Mouse (Mus musculus) neutrophil, adult 83 days (primary cell): ENCODE results near the gene Arfip1. TPM values are rescaled to one million over a fixed set of nuclear protein-coding genes. Genes with fewer than 3 reads are reported as not detected.

Source experiments
- total RNA-seq, 2 experiments: library from RNA; stranded (reverse); gene quantifications; one replicate each; pipeline ENCODE4 v1.2.4; 2023

Arfip1 gene
- total RNA-seq: 10 to 100 TPM; 31.8 to 42.0 TPM

DNA sequence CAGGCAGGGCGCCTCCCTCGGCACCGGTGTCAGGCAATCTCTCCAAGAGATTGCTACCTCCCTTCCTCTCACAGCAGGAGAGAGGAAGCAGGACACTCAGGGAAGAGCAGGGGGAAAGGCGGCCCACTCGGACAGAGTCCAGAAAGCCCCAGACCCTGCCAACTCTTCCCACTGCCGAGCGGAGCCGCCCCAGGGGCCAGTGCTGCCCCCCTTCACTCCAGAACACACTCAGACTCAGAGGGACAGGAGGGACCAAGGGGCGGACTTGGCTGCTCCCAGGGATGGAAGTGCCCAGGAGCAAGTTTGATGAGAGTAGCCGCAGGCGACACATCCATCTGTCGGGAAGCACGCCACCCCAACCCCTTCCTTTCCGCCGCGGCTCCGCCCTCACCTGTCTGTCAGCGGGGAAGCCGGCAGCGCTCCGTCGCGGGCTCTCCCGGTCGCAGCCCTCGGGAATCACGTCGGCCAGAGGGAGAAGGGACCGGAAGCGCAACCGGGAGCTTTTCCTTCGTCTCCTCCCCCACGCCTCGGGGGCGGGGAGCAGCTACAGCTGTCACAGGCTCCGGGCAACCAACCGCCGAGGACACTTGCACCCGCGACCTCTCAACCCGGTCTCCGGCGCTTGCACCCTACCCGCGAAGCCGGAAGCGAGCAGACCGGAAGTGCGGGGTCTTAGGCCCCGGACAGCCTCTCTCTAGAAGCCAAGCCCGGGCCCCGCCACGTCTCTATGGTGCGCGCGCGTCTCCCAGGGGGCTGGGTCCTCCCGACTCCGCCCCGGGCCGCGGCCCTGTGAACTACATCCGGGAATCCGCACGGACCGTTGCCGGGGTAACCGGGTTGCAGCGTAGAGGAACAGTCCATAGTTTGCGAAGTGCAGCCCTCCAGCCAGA is at the start of gene Arfip1:
Arfip1 (minus strand) TSS at position 603 of the 890 bp plus-strand sequence.

DNA sequence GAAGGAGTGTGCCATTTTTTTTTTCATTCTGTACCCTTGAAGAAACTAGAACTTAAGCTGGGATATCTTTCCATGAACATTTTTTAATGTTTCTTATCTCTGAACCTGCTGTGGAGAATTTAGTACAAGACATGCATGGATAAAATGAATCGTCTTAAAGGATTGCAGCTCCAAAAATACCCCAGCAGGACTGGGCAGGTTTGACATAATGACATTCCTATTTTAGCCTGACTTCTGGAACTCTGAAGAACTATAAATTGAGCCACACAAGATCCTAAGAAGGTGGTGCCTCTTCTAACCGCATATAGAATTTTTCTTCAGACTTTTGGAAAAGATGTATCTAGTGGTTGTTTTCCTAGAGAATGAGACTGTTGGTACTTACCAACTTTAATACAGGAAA is 10.8 kb upstream of the Arfip1 start, which contains the start of gene Tigd4:
Tigd4 (plus strand) TSS at position 301 of the 400 bp plus-strand sequence.

DNA sequence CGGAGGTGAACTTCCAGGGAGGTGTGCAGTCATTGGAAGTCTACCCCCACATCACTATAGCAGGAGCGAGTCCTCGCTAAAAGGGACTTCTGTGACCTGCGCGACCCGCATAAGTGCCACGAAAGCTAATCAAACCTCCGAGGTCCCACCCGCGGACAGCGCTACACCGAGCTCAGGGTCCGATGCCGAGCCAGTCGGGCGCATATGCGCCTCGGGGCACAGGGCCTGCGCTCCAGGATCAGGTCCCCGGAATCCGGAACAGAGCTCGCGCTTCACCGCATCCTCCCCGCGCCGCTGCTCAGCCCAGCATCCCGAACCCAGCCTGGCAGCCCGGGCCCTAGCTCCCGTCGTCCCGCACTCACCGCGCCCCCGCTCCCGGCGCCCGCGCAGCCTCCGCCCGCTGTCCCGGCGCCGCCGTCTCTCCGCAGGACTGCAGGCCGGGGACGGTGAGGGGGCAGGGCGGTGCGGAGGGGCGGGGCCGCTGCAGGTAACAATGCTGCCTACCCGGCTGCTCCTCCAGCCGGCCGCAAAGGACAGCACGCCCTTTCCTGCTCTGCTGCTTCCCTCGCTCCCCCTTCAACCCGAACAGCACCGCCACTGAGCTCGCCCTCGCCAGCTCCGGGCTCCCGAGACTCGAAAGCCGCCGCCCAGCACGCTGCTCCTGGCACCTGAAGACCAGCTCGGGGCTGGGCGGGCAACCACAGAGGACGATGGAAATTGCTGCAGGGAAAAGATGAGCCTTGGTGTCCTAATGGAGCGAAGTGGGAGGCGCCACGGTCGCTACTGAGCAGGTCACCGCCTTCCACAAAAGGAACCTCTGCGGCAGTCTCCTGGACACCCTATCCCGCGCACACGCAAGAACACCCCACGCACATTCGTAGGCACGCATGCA is 102.2 kb downstream of the Arfip1 start, which contains the start of gene Fhdc1:
Fhdc1 (minus strand) TSS at position 424 of the 892 bp plus-strand sequence.

Other genes with a start within 250 kb of the Arfip1 start
- gene Fhdc1, start 102.2 kb downstream of the Arfip1 start, total RNA-seq: 1 to 10 TPM; 1.7 to 3.2 TPM
- gene Tigd4, start 10.9 kb upstream of the Arfip1 start, total RNA-seq: not detected
- gene Tmem154, start 83.6 kb upstream of the Arfip1 start, total RNA-seq: 100 to 1,000 TPM; 159 to 171 TPM
- 10 to 100 TPM; 16.9 to 17.3 TPM for gene Fbxw7, start 232.6 kb upstream of the Arfip1 start, total RNA-seq